Mouse (Mus musculus) thymus, postnatal 36 days (tissue): Measurements from ENCODE around the gene Hmgcl.

ENCODE experiments used
- DNase-seq, 2 experiments: peaks; one replicate each; pipeline ENCODE4 v3.0.0; 2022; ENCODE audit warnings: mixed read lengths in 2 of 2

Hmgcl gene

GRCm38 (mm10) chr4:135928376-135928775 lies 17.9 kb upstream of the Hmgcl start:
- DNase-seq, result no peak

GRCm38 (mm10) chr4:135929405-135929804 lies 16.8 kb upstream of the Hmgcl start:
- DNase-seq, result no peak

GRCm38 (mm10) chr4:135929828-135930227 lies 16.4 kb upstream of the Hmgcl start:
- DNase-seq, result no peak

GRCm38 (mm10) chr4:135930239-135930638 lies 16.0 kb upstream of the Hmgcl start:
- DNase-seq, result no peak

GRCm38 (mm10) chr4:135931832-135932231 lies 14.4 kb upstream of the Hmgcl start:
- DNase-seq, result peak in 1 of 2 experiments; percentile 25

- no peak for DNase-seq
These were observed 11.3 kb upstream of the Hmgcl start for GRCm38 (mm10) chr4:135934708-135935500.

- DNase-seq, result no peak
These were observed 10.7 kb upstream of the Hmgcl start for GRCm38 (mm10) chr4:135935502-135935901.

GRCm38 (mm10) chr4:135938858-135939257 lies 7.4 kb upstream of the Hmgcl start:
- DNase-seq, result no peak

GRCm38 (mm10) chr4:135941026-135941425 lies 5.2 kb upstream of the Hmgcl start:
- DNase-seq, result peak in 1 of 2 experiments; percentile 29

- DNase-seq, result no peak
These were observed 4.1 kb upstream of the Hmgcl start for GRCm38 (mm10) chr4:135942193-135942592.

GRCm38 (mm10) chr4:135943389-135943788 lies 2.9 kb upstream of the Hmgcl start:
- no peak for DNase-seq

GRCm38 (mm10) chr4:135945706-135946105 lies 542 bp upstream of the Hmgcl start:
- DNase-seq, result no peak

- no peak for DNase-seq
These were observed 532 bp downstream of the Hmgcl start for GRCm38 (mm10) chr4:135946659-135947301.

- DNase-seq, result no peak
These were observed 1.9 kb downstream of the Hmgcl start for GRCm38 (mm10) chr4:135948142-135948541.

- no peak for DNase-seq
These were observed 3.2 kb downstream of the Hmgcl start for GRCm38 (mm10) chr4:135949475-135949874.

GRCm38 (mm10) chr4:135949911-135950310 lies 3.7 kb downstream of the Hmgcl start:
- no peak for DNase-seq

- no peak for DNase-seq
These were observed 4.1 kb downstream of the Hmgcl start for GRCm38 (mm10) chr4:135950365-135950764.

GRCm38 (mm10) chr4:135951505-135951904 lies 5.3 kb downstream of the Hmgcl start:
- no peak for DNase-seq

GRCm38 (mm10) chr4:135953179-135953578 lies 6.9 kb downstream of the Hmgcl start:
- DNase-seq, result no peak

- peak; percentile 66 to 73 for DNase-seq
These were observed 8.0 kb downstream of the Hmgcl start for GRCm38 (mm10) chr4:135954241-135954640.

GRCm38 (mm10) chr4:135955886-135956285 lies 9.6 kb downstream of the Hmgcl start:
- DNase-seq, result no peak

GRCm38 (mm10) chr4:135958354-135958753 lies 12.1 kb downstream of the Hmgcl start:
- no peak for DNase-seq

GRCm38 (mm10) chr4:135960717-135961116 lies 14.5 kb downstream of the Hmgcl start:
- DNase-seq, result peak; percentile 77 to 80

GRCm38 (mm10) chr4:135961709-135962108 lies 15.5 kb downstream of the Hmgcl start:
- no peak for DNase-seq
